Mouse (Mus musculus): Measurements from ENCODE around the gene Acot4. TPM values are rescaled to one million over a fixed set of nuclear protein-coding genes. Genes with fewer than 3 reads are reported as not detected.

The Acot4 gene
- 0.47 and 0.96 TPM in 2 replicates for polyA plus RNA-seq (2012; rRNA removed)

GRCm38 (mm10) chr12:84038241-84038640 is at the start of gene Acot4:
TSS of gene Acot4 (plus strand) at chr12:84038379.

GRCm38 (mm10) chr12:84009171-84009965 is 28.8 kb upstream of the Acot4 start, which contains the start of gene Acot1:
TSS of gene Acot1 (plus strand) at chr12:84009490.

GRCm38 (mm10) chr12:84038691-84039111 is 522 bp downstream of the Acot4 start, which contains the start of gene Gm49366:
TSS of gene Gm49366 (plus strand) at chr12:84038935.

GRCm38 (mm10) chr12:84051937-84052474 is 13.8 kb downstream of the Acot4 start, which contains the start of gene Acot3:
TSS of gene Acot3 (plus strand) at chr12:84052144.

GRCm38 (mm10) chr12:84068986-84069385 is 30.8 kb downstream of the Acot4 start, which contains the start of gene Acot5:
TSS of gene Acot5 (plus strand) at chr12:84069325.

Other genes with a start within 250 kb of the Acot4 start
- 35.5 and 51.8 TPM in 2 replicates for gene Numb, start 116.4 kb upstream of the Acot4 start, polyA plus RNA-seq (2012; rRNA removed)
- gene Riox1, start 87.8 kb upstream of the Acot4 start, polyA plus RNA-seq (2012; rRNA removed), result 14.9 and 20.3 TPM in 2 replicates
- not detected in 2 replicates for gene Heatr4, start 53.5 kb upstream of the Acot4 start, polyA plus RNA-seq (2012; rRNA removed)
- 5.4 and 8.7 TPM in 2 replicates for gene Acot2, start 50.5 kb upstream of the Acot4 start, polyA plus RNA-seq (2012; rRNA removed)
- gene Acot1, start 28.9 kb upstream of the Acot4 start, polyA plus RNA-seq (2012; rRNA removed), result 32.5 and 33.4 TPM in 2 replicates
- not detected in 2 replicates for gene Gm49366, start 556 bp downstream of the Acot4 start, polyA plus RNA-seq (2012; rRNA removed)
- 0.20 and 0.31 TPM in 2 replicates for gene Acot3, start 13.8 kb downstream of the Acot4 start, polyA plus RNA-seq (2012; rRNA removed)
- not detected in 2 replicates for gene Acot5, start 30.9 kb downstream of the Acot4 start, polyA plus RNA-seq (2012; rRNA removed)
- 2.1 and 2.7 TPM in 2 replicates for gene Acot6, start 62.3 kb downstream of the Acot4 start, polyA plus RNA-seq (2012; rRNA removed)
- gene Dnal1, start 76.0 kb downstream of the Acot4 start, polyA plus RNA-seq (2012; rRNA removed), result 12.2 and 13.2 TPM in 2 replicates
- 0.93 and 2.0 TPM in 2 replicates for gene Pnma1, start 110.1 kb downstream of the Acot4 start, polyA plus RNA-seq (2012; rRNA removed)
- gene Elmsan1, start 180.5 kb downstream of the Acot4 start, polyA plus RNA-seq (2012; rRNA removed), result 8.9 and 10.4 TPM in 2 replicates
- gene Ptgr2, start 246.9 kb downstream of the Acot4 start, polyA plus RNA-seq (2012; rRNA removed), result 13.6 and 23.7 TPM in 2 replicates

All from central nervous system, embryonic 11.5 days (tissue).